Mouse (Mus musculus) G1E (cell line): ENCODE data around the gene Adamtsl4.

Experiments
- CTCF ChIP-seq: IDR thresholded peaks from 2 replicates; pipeline ENCODE4 v1.5.1; 2012; ENCODE audit warnings: low read depth, low read length, inconsistent platforms, mixed read lengths
- GATA1 ChIP-seq: IDR thresholded peaks from 2 replicates; pipeline ENCODE4 v1.6.1; 2012; ENCODE audit warnings: borderline replicate concordance, low read length, inconsistent platforms, mixed read lengths
- TAL1 ChIP-seq: conservative IDR thresholded peaks from 2 replicates; pipeline ENCODE4 v1.6.1; 2012; ENCODE audit warnings: low read depth, low read length, inconsistent platforms, mixed read lengths

DNA sequence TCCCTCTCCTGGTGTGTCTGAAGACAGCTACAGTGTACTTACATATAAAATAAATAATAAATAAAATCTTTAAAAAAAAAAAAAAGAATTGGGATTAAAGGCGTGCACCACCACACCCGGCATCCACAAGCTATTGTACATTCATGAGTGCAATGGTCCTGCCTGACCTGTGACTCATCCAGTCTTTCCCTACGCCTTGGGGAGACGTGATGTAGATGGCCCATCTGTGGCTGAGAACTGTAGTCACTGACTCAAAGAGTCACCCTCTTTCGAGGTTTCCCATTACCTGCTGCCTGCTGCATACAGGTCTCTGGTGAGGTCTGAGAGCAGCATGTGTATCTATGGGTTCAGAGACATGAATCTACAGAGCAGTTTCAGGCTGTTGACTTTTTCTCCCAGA, 39.7 kb downstream of the Adamtsl4 start:
- TF ChIP-seq GATA1: no peak
- TF ChIP-seq CTCF: no peak
- TF ChIP-seq TAL1: no peak
